Mouse (Mus musculus) v-Abl transformed pro-B cells (cell line): ENCODE data around the gene Pigz.

Experiments
- in situ Hi-C, 2 experiments: fragments of 400-800 bp; cut with MboI; formaldehyde crosslinking; loops; one replicate each; pipeline ENCODE4 v1.15.1; 2025; ENCODE audit not compliant: unreplicated experiment in 2 of 2

The Pigz gene

GRCm38 (mm10) chr16:31927412-31927811 is 6.2 kb upstream of the Pigz start:
- in situ Hi-C loops = loop anchor here in 1 of 2 experiments (25.0 kb wide), 1 partner anchor 560 kb away; the partner anchor contains the start of genes Slc51a and Zdhhc19

GRCm38 (mm10) chr16:31931330-31931729 is 2.3 kb upstream of the Pigz start:
- in situ Hi-C loops = loop anchor here (10.0 to 25.0 kb wide), 2 partner anchors 556 to 763 kb away; partner anchors contain the start of genes Slc51a (in 1 of the 2) and Zdhhc19 (in 1 of the 2)

GRCm38 (mm10) chr16:31932255-31932654 is 1.4 kb upstream of the Pigz start:
- in situ Hi-C loops = loop anchor here (10.0 to 25.0 kb wide), 2 partner anchors 555 to 763 kb away; partner anchors contain the start of genes Slc51a (in 1 of the 2) and Zdhhc19 (in 1 of the 2)

GRCm38 (mm10) chr16:31932840-31933697 is 582 bp upstream of the Pigz start:
- in situ Hi-C loops = loop anchor here (10.0 to 25.0 kb wide), 2 partner anchors 554 to 762 kb away; partner anchors contain the start of genes Slc51a (in 1 of the 2) and Zdhhc19 (in 1 of the 2)

GRCm38 (mm10) chr16:31934550-31935010 is 929 bp downstream of the Pigz start:
- in situ Hi-C loops = loop anchor here (5.0 to 25.0 kb wide), 3 partner anchors 553 to 760 kb away; partner anchors contain the start of genes Zdhhc19 (in 2 of the 2) and Slc51a (in 1 of the 2)

GRCm38 (mm10) chr16:31935091-31935979 is 1.7 kb downstream of the Pigz start:
- in situ Hi-C loops = loop anchor here (5.0 to 25.0 kb wide), 3 partner anchors 552 to 759 kb away; partner anchors contain the start of genes Zdhhc19 (in 2 of the 2) and Slc51a (in 1 of the 2)

GRCm38 (mm10) chr16:31936568-31936967 is 2.9 kb downstream of the Pigz start:
- in situ Hi-C loops = loop anchor here (5.0 to 25.0 kb wide), 3 partner anchors 551 to 758 kb away; partner anchors contain the start of genes Zdhhc19 (in 2 of the 2) and Slc51a (in 1 of the 2)

- in situ Hi-C loops = loop anchor here (5.0 to 25.0 kb wide), 3 partner anchors 548 to 756 kb away; partner anchors contain the start of genes Zdhhc19 (in 2 of the 2) and Slc51a (in 1 of the 2)
Observed at GRCm38 (mm10) chr16:31938856-31939255, 5.2 kb downstream of the Pigz start.

GRCm38 (mm10) chr16:31940586-31940985 is 6.9 kb downstream of the Pigz start:
- in situ Hi-C loops = loop anchor here in 1 of 2 experiments (25.0 kb wide), 1 partner anchor 547 kb away; the partner anchor contains the start of genes Slc51a and Zdhhc19

- in situ Hi-C loops = loop anchor here in 1 of 2 experiments (25.0 kb wide), 1 partner anchor 543 kb away; the partner anchor contains the start of genes Slc51a and Zdhhc19
Observed at GRCm38 (mm10) chr16:31943980-31944379, 10.3 kb downstream of the Pigz start.

- in situ Hi-C loops = loop anchor here (5.0 to 25.0 kb wide), 6 partner anchors 58 to 673 kb away; partner anchors contain the start of genes Fbxo45 (in 2 of the 2), Senp5 (in 2 of the 2), Wdr53 (in 2 of the 2) and Slc51a (in 1 of the 2)
Observed at GRCm38 (mm10) chr16:31944698-31945255, 11.1 kb downstream of the Pigz start.

- in situ Hi-C loops = loop anchor here (5.0 to 25.0 kb wide), 6 partner anchors 57 to 672 kb away; partner anchors contain the start of genes Fbxo45 (in 2 of the 2), Senp5 (in 2 of the 2), Wdr53 (in 2 of the 2) and Slc51a (in 1 of the 2)
Observed at GRCm38 (mm10) chr16:31945372-31945771, 11.7 kb downstream of the Pigz start.

- in situ Hi-C loops = loop anchor here (5.0 to 25.0 kb wide), 6 partner anchors 56 to 671 kb away; partner anchors contain the start of genes Fbxo45 (in 2 of the 2), Senp5 (in 2 of the 2), Wdr53 (in 2 of the 2) and Slc51a (in 1 of the 2)
Observed at GRCm38 (mm10) chr16:31945986-31946385, 12.3 kb downstream of the Pigz start.

- in situ Hi-C loops = loop anchor here (5.0 to 25.0 kb wide), 6 partner anchors 55 to 670 kb away; partner anchors contain the start of genes Fbxo45 (in 2 of the 2), Senp5 (in 2 of the 2), Wdr53 (in 2 of the 2) and Slc51a (in 1 of the 2)
Observed at GRCm38 (mm10) chr16:31947333-31947732, 13.7 kb downstream of the Pigz start.

GRCm38 (mm10) chr16:31947901-31948316 is 14.3 kb downstream of the Pigz start:
- in situ Hi-C loops = loop anchor here (5.0 to 25.0 kb wide), 6 partner anchors 54 to 669 kb away; partner anchors contain the start of genes Fbxo45 (in 2 of the 2), Senp5 (in 2 of the 2), Wdr53 (in 2 of the 2) and Slc51a (in 1 of the 2)

- in situ Hi-C loops = loop anchor here (5.0 to 25.0 kb wide), 6 partner anchors 54 to 669 kb away; partner anchors contain the start of genes Fbxo45 (in 2 of the 2), Senp5 (in 2 of the 2), Wdr53 (in 2 of the 2) and Slc51a (in 1 of the 2)
Observed at GRCm38 (mm10) chr16:31948345-31948774, 14.7 kb downstream of the Pigz start, which contains the start of the genes 0610012G03Rik and Ncbp2. 0610012G03Rik (minus strand) TSS chr16:31948494. Ncbp2 (plus strand) TSS chr16:31948513.

GRCm38 (mm10) chr16:31963224-31963623 is 29.6 kb downstream of the Pigz start:
- in situ Hi-C loops = no loop called here

- in situ Hi-C loops = no loop called here
Observed at GRCm38 (mm10) chr16:31975258-31975657, 41.6 kb downstream of the Pigz start.
